Mouse (Mus musculus) hindbrain, postnatal 0 days (tissue): ENCODE results near the gene Grk2. TPM values are rescaled to one million over a fixed set of nuclear protein-coding genes. Genes with fewer than 3 reads are reported as not detected.

Experiments
- ATAC-seq: fragments of 200-750 bp; cut with Nextera tagmentation; 2 replicates; pipeline ENCODE4 v1.8.0; 2017; ENCODE audit warnings: mild to moderate bottlenecking, moderate TSS enrichment, moderate library complexity
- DNase-seq: peaks from one replicate; pipeline ENCODE4 v3.0.0-alpha.2; 2015; ENCODE audit warnings: low spot score
- H3K27ac ChIP-seq: fragments of 300-500 bp; sonication (generic); 2 replicates; pipeline ENCODE4 v1.5.1; 2014; ENCODE audit warnings: mild to moderate bottlenecking
- H3K27me3 ChIP-seq: fragments of 300-500 bp; sonication (generic); 2 replicates; pipeline ENCODE4 v1.6.1; 2014; ENCODE audit warnings: low read length, mixed read lengths; ENCODE audit not compliant: insufficient read depth
- H3K36me3 ChIP-seq: fragments of 300-500 bp; sonication (generic); 2 replicates; pipeline ENCODE4 v1.6.1; 2014; ENCODE audit warnings: low read length, mixed read lengths; ENCODE audit not compliant: insufficient read depth
- H3K4me1 ChIP-seq: fragments of 300-500 bp; sonication (generic); 2 replicates; pipeline ENCODE4 v1.6.1; 2014; ENCODE audit warnings: antibody characterized with exemption, low read length, mixed read lengths; ENCODE audit not compliant: insufficient read depth
- H3K4me2 ChIP-seq: fragments of 300-500 bp; sonication (generic); 2 replicates; pipeline ENCODE4 v1.6.1; 2014; ENCODE audit warnings: low read depth, mild to moderate bottlenecking, low read length, moderate library complexity, mixed read lengths
- H3K4me3 ChIP-seq: fragments of 300-500 bp; sonication (generic); 2 replicates; pipeline ENCODE4 v1.5.1; 2014; ENCODE audit warnings: low read length
- H3K9ac ChIP-seq: fragments of 300-500 bp; sonication (generic); replicated peaks from 2 replicates; pipeline ENCODE4 v1.6.1; 2014; ENCODE audit warnings: mild to moderate bottlenecking, low read length, moderate library complexity, mixed read lengths
- H3K9me3 ChIP-seq: fragments of 300-500 bp; sonication (generic); 2 replicates; pipeline ENCODE4 v1.6.1; 2016; ENCODE audit warnings: low read length, mixed read lengths
- CTCF ChIP-seq: IDR thresholded peaks from 2 replicates; pipeline ENCODE4 v1.5.1; 2016; ENCODE audit warnings: antibody characterized with exemption, control low read depth, low read depth
- WGBS: fragments of 180-500 bp; shearing (Covaris S2); extraction: QIAGEN DNeasy Blood & Tissue Kit; methylation state at CpG from one replicate; pipeline ENCODE4 v1.1.7; 2014; 5-methylcytosine and 5-hydroxymethylcytosine counted together
- polyA plus RNA-seq: library from polyadenylated mRNA; unstranded; fragments of >200 nt; fragmentation: Nextera tagmentation; extraction: Ambion mirVana; gene quantifications from 2 replicates; pipeline ENCODE4 v1.2.1, GENCODE M21; 2015
- total RNA-seq: library from RNA; depleted of rRNA; stranded (reverse); fragments of >200 nt; gene quantifications from 2 replicates; pipeline ENCODE4 v1.2.3, GENCODE M21; 2014; rRNA removed

Gene Grk2
- total RNA-seq: 138 and 142 TPM in 2 replicates
- 25.8 and 26.2 TPM in 2 replicates for polyA plus RNA-seq

- TF ChIP-seq CTCF: peak; percentile 67
- peaks cover 39% of the 10 kb centered on the region for H3K4me1 ChIP-seq
These were observed at the start of gene Grk2 for GRCm38 (mm10) chr19:4306190-4306577. Gene Grk2 (minus strand): TSS chr19:4306222.

GRCm38 (mm10) chr19:4349455-4349854 lies 43.4 kb upstream of the Grk2 start:
- H3K27me3 ChIP-seq: no peaks in the 10 kb centered on the region
- no peak overlapping the region for H3K27ac ChIP-seq
- H3K9me3 ChIP-seq: no peaks in the 10 kb centered on the region
- no peak overlapping the region for H3K9ac ChIP-seq
- 88% methylated on average over 2 of the region's 2 CpGs for WGBS
- no peaks in the 10 kb centered on the region for H3K4me1 ChIP-seq
- no peak overlapping the region for H3K4me2 ChIP-seq
- no peak for ATAC-seq
- H3K4me3 ChIP-seq: no peak overlapping the region
- peaks cover 31% of the 10 kb centered on the region for H3K36me3 ChIP-seq
- DNase-seq: no peak
- no peak for TF ChIP-seq CTCF

More at GRCm38 (mm10) chr19:4306190-4306577, at the start of gene Grk2:
- H3K27ac ChIP-seq: peak within 1 kb of the TSS; percentile 92
- H3K27me3 ChIP-seq: no peaks in the 10 kb centered on the region
- H3K4me3 ChIP-seq: peak within 1 kb of the TSS; percentile 92
- peak within 1 kb of the TSS; percentile 77 for H3K4me2 ChIP-seq
- DNase-seq (peak; percentile 85), ATAC-seq (peak; percentile 85)
- H3K9ac ChIP-seq: peak within 1 kb of the TSS; percentile 97
- H3K9me3 ChIP-seq: no peaks in the 10 kb centered on the region
- under 1% methylated on average over 15 of the region's 46 CpGs for WGBS
- H3K36me3 ChIP-seq: no peaks in the 10 kb centered on the region

- Histone ChIP-seq H3K4me3 (no peak overlapping the region), H3K9me3 (no peaks in the 10 kb centered on the region), H3K9ac (no peak overlapping the region), H3K27me3 (no peaks in the 10 kb centered on the region), H3K4me2 (no peak overlapping the region), H3K4me1 (no peaks in the 10 kb centered on the region), H3K36me3 (peaks cover 34% of the 10 kb centered on the region), H3K27ac (no peak overlapping the region)
- ATAC-seq (no peak), DNase-seq (no peak)
- TF ChIP-seq CTCF: no peak
- WGBS: 87% methylated on average over 1 of the region's 1 CpGs
These were observed 40.5 kb upstream of the Grk2 start for GRCm38 (mm10) chr19:4346479-4346878.

- no peak overlapping the region for H3K4me3 ChIP-seq
- TF ChIP-seq CTCF: peak; percentile 81
- ATAC-seq: no peak; the same call in 1 of the 2 replicates
- no peak overlapping the region for H3K4me2 ChIP-seq
- peak; percentile 81 for DNase-seq
- H3K9ac ChIP-seq: no peak overlapping the region
- WGBS: 29% methylated on average over 2 of the region's 2 CpGs
- H3K36me3 ChIP-seq: peaks cover 20% of the 10 kb centered on the region
- no peaks in the 10 kb centered on the region for H3K4me1 ChIP-seq
- no peak overlapping the region for H3K27ac ChIP-seq
- H3K27me3 ChIP-seq: no peaks in the 10 kb centered on the region
- no peaks in the 10 kb centered on the region for H3K9me3 ChIP-seq
These were observed 32.1 kb upstream of the Grk2 start for GRCm38 (mm10) chr19:4338162-4338561.

- Histone ChIP-seq H3K36me3 (peaks cover 5% of the 10 kb centered on the region), H3K9me3 (no peaks in the 10 kb centered on the region), H3K27ac (peak overlapping the region; percentile 89), H3K4me3 (peak overlapping the region; percentile 56), H3K4me1 (peaks cover 9% of the 10 kb centered on the region; the same call in 1 of the 2 replicates), H3K9ac (peak overlapping the region; percentile 65), H3K4me2 (peak overlapping the region; percentile 87), H3K27me3 (no peaks in the 10 kb centered on the region)
- under 1% methylated on average over 16 of the region's 16 CpGs for WGBS
- ATAC-seq (peak; percentile 99), DNase-seq (peak; percentile 97)
- TF ChIP-seq CTCF: peak; percentile 28; the same call in 1 of the 2 replicates
These were observed 27.8 kb upstream of the Grk2 start for GRCm38 (mm10) chr19:4333791-4334190.

GRCm38 (mm10) chr19:4333100-4333775 lies 27.2 kb upstream of the Grk2 start:
- peaks cover 7% of the 10 kb centered on the region for H3K36me3 ChIP-seq
- no peaks in the 10 kb centered on the region for H3K9me3 ChIP-seq
- WGBS: under 1% methylated on average over 13 of the region's 13 CpGs
- no peaks in the 10 kb centered on the region for H3K27me3 ChIP-seq
- H3K4me3 ChIP-seq: peak overlapping the region; percentile 56
- peak; percentile 61 for ATAC-seq
- H3K4me2 ChIP-seq: peak overlapping the region; percentile 87
- H3K9ac ChIP-seq: peak overlapping the region; percentile 65
- H3K4me1 ChIP-seq: peaks cover 9% of the 10 kb centered on the region; the same call in 1 of the 2 replicates
- TF ChIP-seq CTCF: no peak
- peak overlapping the region; percentile 89 for H3K27ac ChIP-seq
- peak; percentile 58 for DNase-seq

- peaks cover 9% of the 10 kb centered on the region; the same call in 1 of the 2 replicates for H3K4me1 ChIP-seq
- DNase-seq (peak; percentile 57), ATAC-seq (no peak)
- no peaks in the 10 kb centered on the region for H3K27me3 ChIP-seq
- H3K4me2 ChIP-seq: peak overlapping the region; percentile 87
- peak overlapping the region; percentile 65 for H3K9ac ChIP-seq
- peak overlapping the region; percentile 56 for H3K4me3 ChIP-seq
- TF ChIP-seq CTCF: no peak
- no peaks in the 10 kb centered on the region for H3K9me3 ChIP-seq
- peak overlapping the region; percentile 89 for H3K27ac ChIP-seq
- peaks cover 13% of the 10 kb centered on the region for H3K36me3 ChIP-seq
- WGBS: under 1% methylated on average over 4 of the region's 4 CpGs
These were observed 26.6 kb upstream of the Grk2 start for GRCm38 (mm10) chr19:4332653-4333052.
